Mouse (Mus musculus) bone marrow, adult 2 months (tissue): ENCODE data around the gene Zfp652. TPM values are rescaled to one million over a fixed set of nuclear protein-coding genes. Genes with fewer than 3 reads are reported as not detected.
"Not testable (repeated sequence)": the region's sequence is repeated elsewhere in the genome, so short reads cannot be mapped to it uniquely, and the experiment has no call there.

Experiments used
- H3K27ac ChIP-seq: fragments of 200-500 bp; 2 replicates; pipeline ENCODE4 v1.5.1; 2012; ENCODE audit warnings: low read depth, mild to moderate bottlenecking, control low read depth, inconsistent platforms, low read length; ENCODE audit not compliant: control insufficient read depth, poor library complexity, insufficient read depth
- H3K4me1 ChIP-seq: fragments of 200-500 bp; 2 replicates; pipeline ENCODE4 v1.6.1; 2011; ENCODE audit warnings: low read length; ENCODE audit not compliant: control insufficient read depth, insufficient read depth
- H3K4me3 ChIP-seq: fragments of 200-500 bp; replicated peaks from 2 replicates; pipeline ENCODE3; 2011; ENCODE audit warnings: mild to moderate bottlenecking, low read depth, low read length, control low read depth; ENCODE audit not compliant: control insufficient read depth
- CTCF ChIP-seq: fragments of 200-500 bp; IDR thresholded peaks from 2 replicates; pipeline ENCODE4 v1.5.1; 2011; ENCODE audit warnings: low read length, control low read depth; ENCODE audit not compliant: control insufficient read depth, insufficient read depth
- POLR2A ChIP-seq: fragments of 200-500 bp; IDR thresholded peaks from 2 replicates; pipeline ENCODE4 v1.6.1; 2011; ENCODE audit warnings: low read depth, mild to moderate bottlenecking, control low read depth, low read length, borderline replicate concordance; ENCODE audit not compliant: control insufficient read depth
- WGBS: fragments of 180-500 bp; shearing (Covaris S2); methylation state at CpG from one replicate; pipeline ENCODE4 v1.1.7; 2018; 5-methylcytosine and 5-hydroxymethylcytosine counted together
- polyA plus RNA-seq: library from polyadenylated mRNA; stranded (reverse); fragments of >200 nt; gene quantifications from 2 replicates; pipeline ENCODE4 v1.2.4, GENCODE M21; 2011; ENCODE audit warnings: low replicate concordance; ENCODE audit not compliant: missing spikeins, insufficient read depth, insufficient read length

Gene Zfp652
- 15.3 and 24.5 TPM in 2 replicates for polyA plus RNA-seq

DNA sequence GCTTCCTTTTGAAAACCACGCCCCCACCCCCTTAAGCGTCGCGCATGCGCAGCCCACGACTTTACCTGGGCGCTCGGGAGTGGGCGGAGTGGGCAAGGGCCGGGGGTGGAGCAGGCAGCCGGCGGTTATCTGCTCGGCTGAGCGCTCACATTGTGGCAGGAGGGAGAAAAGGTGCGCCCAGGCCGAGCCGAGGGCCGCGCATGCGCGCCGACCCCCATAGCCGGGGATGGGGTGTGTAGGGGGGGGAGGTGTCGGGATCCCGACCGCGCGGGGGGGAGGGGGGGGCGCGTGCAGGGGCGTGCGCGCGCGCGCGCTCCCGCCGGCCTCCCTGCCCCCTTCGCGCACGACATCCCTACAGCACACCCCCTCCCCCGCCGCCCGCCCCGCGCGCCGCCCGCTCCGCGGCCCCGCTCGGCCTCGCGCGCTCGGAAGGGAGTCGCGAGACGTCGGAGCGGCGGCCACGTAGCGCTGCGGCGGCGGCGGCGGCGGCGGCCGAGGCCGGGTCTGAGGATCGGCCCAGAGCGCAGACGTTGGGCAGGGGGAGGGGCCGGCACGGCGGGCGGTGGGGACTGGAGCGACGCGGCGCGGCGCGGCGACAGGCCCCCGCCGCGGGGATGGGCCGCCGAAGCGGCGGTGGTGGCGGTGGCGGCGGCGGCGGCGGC is at the start of gene Zfp652:
Zfp652 (plus strand) TSS at position 111 of the 662 bp plus-strand sequence.
- 3% methylated on average over 89 of the region's 103 CpGs for WGBS
- Histone ChIP-seq H3K27ac (peak within 1 kb of the TSS; percentile 97), H3K4me1 (peaks cover 2% of the 10 kb centered on the region; the same call in 1 of the 2 replicates), H3K4me3 (peak within 1 kb of the TSS; percentile 71)
- no peak for TF ChIP-seq CTCF
- TF ChIP-seq POLR2A: peak; percentile 56; the same call in 1 of the 2 replicates

DNA sequence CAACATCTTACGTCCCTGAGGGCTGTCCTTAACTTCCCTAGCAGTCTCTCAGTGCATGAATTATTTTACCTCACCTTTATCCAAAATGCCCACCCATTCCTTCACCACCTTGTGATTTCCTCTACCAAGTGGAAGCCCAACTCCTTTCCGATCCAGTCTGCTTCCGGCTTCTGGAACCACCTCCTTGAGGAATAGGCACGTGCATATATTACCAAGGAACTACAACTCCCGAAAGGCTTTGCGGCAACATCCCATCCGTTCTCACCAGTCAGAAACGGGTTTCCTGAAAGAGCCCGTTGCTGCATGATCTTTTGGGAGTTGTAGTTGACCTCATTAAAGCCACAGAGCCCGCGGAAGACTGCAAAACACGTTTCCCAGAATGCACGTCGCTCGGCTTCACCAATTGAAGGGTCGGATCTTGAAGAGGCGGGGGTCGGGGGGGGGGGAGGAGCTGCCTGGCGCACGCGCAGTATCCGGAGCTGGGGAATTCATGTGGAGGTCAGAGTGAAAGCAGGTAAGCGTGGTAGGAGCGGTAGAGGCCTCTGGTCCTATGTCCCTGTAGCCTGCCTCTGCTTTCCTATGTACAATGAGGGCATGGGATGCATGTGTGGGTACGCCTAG is 45.8 kb upstream of the Zfp652 start, which contains the start of gene Phb:
Phb (plus strand) TSS at position 429 of the 621 bp plus-strand sequence.
- H3K4me1 ChIP-seq: no peaks in the 10 kb centered on the region
- H3K4me3 ChIP-seq: peak within 1 kb of the TSS; percentile 88
- WGBS: under 1% methylated on average over 25 of the region's 25 CpGs
- H3K27ac ChIP-seq: no peak within 1 kb of the TSS
- TF ChIP-seq CTCF (no peak), POLR2A (no peak)

DNA sequence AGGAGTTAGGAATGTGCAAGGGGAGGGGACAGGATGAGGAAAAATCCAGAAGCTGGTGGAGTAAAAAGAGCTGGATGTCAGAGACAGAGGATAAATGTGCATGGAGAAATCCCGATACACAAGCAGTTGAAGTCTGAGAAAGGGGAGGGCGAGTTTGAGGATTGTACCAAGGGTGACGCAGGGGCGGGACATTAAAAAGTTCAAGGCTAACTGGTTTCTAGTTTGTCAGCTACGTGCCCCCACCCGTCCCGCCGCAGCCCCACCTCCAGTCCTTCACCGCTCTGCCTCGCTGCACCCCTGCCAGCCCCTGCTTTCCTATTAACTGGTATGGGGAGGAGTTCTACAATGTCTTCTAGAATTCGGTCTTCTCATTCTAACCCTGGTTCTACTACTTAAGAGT is 45.3 kb upstream of the Zfp652 start:
- H3K27ac ChIP-seq: no peak overlapping the region
- peak overlapping the region; percentile 88 for H3K4me3 ChIP-seq
- WGBS: 1% methylated on average over 10 of the region's 11 CpGs
- no peaks in the 10 kb centered on the region for H3K4me1 ChIP-seq
- TF ChIP-seq POLR2A: no peak
- TF ChIP-seq CTCF: no peak

DNA sequence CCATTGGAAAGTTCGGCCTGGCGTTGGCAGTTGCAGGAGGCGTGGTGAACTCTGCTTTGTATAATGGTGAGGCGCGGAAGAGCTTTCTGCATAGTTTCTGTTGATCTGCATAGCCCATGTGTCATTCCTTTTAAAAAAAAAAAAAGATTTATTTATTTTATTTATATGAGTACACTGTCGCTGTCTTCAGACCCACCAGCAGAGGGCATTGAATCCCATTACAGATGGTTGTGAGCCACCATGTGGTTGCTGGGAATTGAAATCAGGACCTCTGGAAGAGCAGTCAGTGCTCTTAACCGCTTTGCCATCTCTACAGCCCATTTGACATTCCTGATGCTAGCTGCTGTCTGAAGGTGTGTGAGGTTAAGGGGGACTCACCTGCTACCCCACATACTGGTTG is 44.4 kb upstream of the Zfp652 start:
- H3K4me3 ChIP-seq, H3K4me1 ChIP-seq, H3K27ac ChIP-seq: not testable (repeated sequence)
- 91% methylated on average over 7 of the region's 7 CpGs for WGBS

DNA sequence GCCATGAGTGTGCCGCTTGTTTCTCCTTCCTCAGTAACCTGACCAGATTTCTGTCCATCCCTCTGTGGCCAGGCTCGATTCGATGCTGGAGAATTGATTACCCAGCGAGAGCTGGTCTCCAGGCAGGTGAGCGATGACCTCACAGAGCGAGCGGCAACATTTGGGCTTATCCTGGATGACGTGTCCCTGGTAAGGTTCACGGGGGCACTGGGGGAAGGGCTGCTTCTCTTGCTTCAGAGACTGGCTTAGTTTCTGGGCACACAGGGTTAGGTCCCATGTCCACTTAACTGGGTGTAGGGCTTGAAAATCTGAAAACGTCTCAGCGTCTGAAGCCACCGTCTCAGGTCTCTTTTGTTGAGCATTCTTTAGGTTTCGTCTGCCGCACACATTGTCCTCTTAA is 37.0 kb upstream of the Zfp652 start:
- WGBS: 93% methylated on average over 14 of the region's 14 CpGs
- Histone ChIP-seq H3K4me3 (no peak overlapping the region), H3K27ac (no peak overlapping the region), H3K4me1 (no peaks in the 10 kb centered on the region)
- TF ChIP-seq CTCF: no peak
- no peak for TF ChIP-seq POLR2A

DNA sequence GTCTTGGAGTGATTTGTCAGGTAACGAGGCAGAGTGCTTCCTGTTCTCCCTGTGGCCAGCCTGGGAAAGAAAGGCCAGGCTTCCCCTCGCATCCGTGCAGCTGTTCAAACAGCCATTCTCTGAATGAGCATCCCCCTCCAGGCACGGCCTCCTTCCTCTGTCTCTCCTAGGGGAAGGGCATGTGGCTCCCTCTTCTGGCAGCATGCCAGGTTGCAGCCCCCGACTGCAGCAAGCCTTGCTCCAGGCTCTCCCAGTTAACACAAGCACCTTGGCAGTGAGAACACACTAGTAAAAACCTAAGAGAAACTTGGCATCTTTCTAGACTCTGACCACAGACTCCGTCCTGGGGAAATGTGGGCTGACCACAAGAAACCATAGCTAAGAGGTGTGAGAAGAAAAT is 36.2 kb upstream of the Zfp652 start:
- Histone ChIP-seq H3K4me1 (no peaks in the 10 kb centered on the region), H3K4me3 (no peak overlapping the region), H3K27ac (no peak overlapping the region)
- WGBS: 31% methylated on average over 6 of the region's 6 CpGs
- TF ChIP-seq CTCF (peak; percentile 71), POLR2A (no peak)

DNA sequence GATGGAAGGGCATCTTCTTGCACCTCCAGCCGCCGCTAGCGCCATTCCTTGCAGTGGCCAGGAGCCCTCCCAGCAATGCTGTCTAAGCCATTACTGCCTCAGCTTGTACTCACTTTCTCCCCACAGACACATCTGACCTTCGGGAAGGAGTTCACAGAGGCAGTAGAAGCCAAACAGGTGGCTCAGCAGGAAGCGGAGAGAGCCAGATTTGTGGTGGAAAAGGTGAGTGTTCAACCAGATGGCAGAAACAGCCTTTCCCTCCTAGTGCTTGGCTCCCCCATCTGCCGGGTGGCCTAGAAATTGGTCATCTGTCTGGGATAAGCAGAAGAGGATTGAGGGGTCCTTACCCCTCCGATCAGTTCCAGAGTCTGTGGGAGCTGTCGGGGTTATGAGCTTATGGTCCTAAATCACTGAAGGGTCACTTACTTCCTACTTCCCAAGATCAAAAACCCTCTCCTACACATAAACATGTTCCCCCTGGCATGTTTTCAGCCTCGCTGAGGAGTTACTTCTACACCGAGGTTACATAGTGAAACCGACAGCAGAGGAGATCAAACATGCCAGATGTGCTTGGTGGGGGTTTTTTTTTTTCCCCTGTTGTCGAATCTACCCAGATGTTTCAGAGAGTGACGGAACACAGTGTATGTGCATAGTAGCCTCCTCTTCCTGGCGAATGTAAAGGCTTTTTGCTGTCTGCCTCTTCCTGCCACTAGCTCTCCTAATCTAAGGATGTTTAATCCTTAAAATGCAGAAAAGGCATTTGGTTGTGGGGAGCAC is 34.4 kb upstream of the Zfp652 start:
- no peaks in the 10 kb centered on the region for H3K4me1 ChIP-seq

DNA sequence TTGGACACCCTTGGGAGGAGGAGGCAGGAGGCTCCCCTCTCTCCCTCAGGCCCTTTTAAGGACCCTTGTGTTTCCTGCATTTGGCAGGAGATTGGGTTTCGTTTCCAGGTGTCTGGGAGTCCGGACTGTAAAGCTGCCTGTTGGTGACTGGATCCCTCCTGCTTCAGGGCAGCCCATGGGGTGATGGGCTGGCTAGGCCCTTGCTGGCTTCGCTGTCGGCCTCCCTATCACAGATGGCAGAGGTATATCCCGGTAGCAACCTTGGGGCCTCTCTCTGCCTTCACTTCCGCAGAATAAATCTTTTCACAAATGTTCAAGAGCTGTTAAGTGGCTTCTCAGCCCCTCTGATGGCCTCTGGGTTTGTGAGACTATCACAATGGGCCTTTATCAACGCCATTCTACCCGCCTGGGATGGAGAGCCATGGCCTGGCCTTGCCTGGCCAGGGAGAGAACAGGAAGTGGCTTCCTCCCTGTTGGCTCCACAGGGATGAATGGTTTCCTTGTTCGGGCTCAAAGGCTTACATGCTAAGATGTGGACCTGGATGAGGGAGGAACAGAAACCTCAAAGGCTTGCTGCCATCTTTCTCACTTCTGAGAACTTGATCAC is 30.4 kb upstream of the Zfp652 start:
- Histone ChIP-seq H3K4me1 (no peaks in the 10 kb centered on the region), H3K4me3 (no peak overlapping the region), H3K27ac (no peak overlapping the region)
- TF ChIP-seq CTCF: no peak
- no peak for TF ChIP-seq POLR2A
- 72% methylated on average over 9 of the region's 9 CpGs for WGBS

More for the DNA sequence above, 34.4 kb upstream of the Zfp652 start:
- 87% methylated on average over 14 of the region's 14 CpGs for WGBS
- no peak for TF ChIP-seq CTCF
- TF ChIP-seq POLR2A: no peak
- Histone ChIP-seq H3K27ac (no peak overlapping the region), H3K4me3 (no peak overlapping the region)
